Mouse (Mus musculus) liver, adult 2 months (tissue): ENCODE measurements around the gene Cd52. TPM values are rescaled to one million over a fixed set of nuclear protein-coding genes. Genes with fewer than 3 reads are reported as not detected.
A peak's percentile ranks its signal among the peaks of the same experiment; 100 is the strongest.

Experiments used
- DNase-seq: peaks from one replicate; pipeline ENCODE4 v3.0.0-alpha.2; 2011; ENCODE audit warnings: low read depth, low spot score; ENCODE audit errors: extremely low read depth
- H3K27ac ChIP-seq: fragments of 200-500 bp; replicated peaks from 2 replicates; pipeline ENCODE4 v1.5.1; 2012; ENCODE audit warnings: low read depth, mild to moderate bottlenecking, control low read depth, inconsistent platforms, low read length; ENCODE audit not compliant: insufficient read depth
- H3K27me3 ChIP-seq: fragments of 200-500 bp; 2 replicates; pipeline ENCODE4 v1.6.1; 2012; ENCODE audit warnings: mild to moderate bottlenecking, moderate library complexity, low read length, inconsistent platforms; ENCODE audit not compliant: control insufficient read depth, insufficient read depth
- H3K36me3 ChIP-seq: fragments of 200-500 bp; 2 replicates; pipeline ENCODE4 v1.6.1; 2012; ENCODE audit warnings: low read length, inconsistent platforms; ENCODE audit not compliant: control insufficient read depth, insufficient read depth
- H3K4me1 ChIP-seq: fragments of 200-500 bp; 2 replicates; pipeline ENCODE4 v1.6.1; 2011; ENCODE audit warnings: low read length; ENCODE audit not compliant: control insufficient read depth, insufficient read depth
- H3K4me3 ChIP-seq: fragments of 200-500 bp; 2 replicates; pipeline ENCODE4 v1.5.1; 2011; ENCODE audit warnings: low read depth, mild to moderate bottlenecking, control low read depth, low read length, moderate library complexity; ENCODE audit not compliant: insufficient read depth
- H3K79me2 ChIP-seq: fragments of 200-500 bp; 2 replicates; pipeline ENCODE4 v1.6.1; 2012; ENCODE audit warnings: inconsistent platforms, mild to moderate bottlenecking, low read length, moderate library complexity; ENCODE audit not compliant: control insufficient read depth, insufficient read depth
- H3K9ac ChIP-seq: fragments of 200-500 bp; 2 replicates; pipeline ENCODE4 v1.6.1; 2012; ENCODE audit warnings: low read depth, mild to moderate bottlenecking, control low read depth, inconsistent platforms, low read length
- CTCF ChIP-seq: fragments of 200-500 bp; IDR thresholded peaks from 2 replicates; pipeline ENCODE4 v1.5.1; 2011; ENCODE audit warnings: low read depth, low read length, control low read depth
- POLR2A ChIP-seq: fragments of 200-500 bp; IDR thresholded peaks from 2 replicates; pipeline ENCODE4 v1.6.1; 2011; ENCODE audit warnings: low read length, control low read depth; ENCODE audit not compliant: insufficient read depth; ENCODE audit errors: extremely low read depth
- WGBS: fragments of 180-500 bp; shearing (Covaris S2); methylation state at CpG from one replicate; pipeline ENCODE4 v1.1.7; 2018; 5-methylcytosine and 5-hydroxymethylcytosine counted together
- polyA plus RNA-seq: library from polyadenylated mRNA; depleted of rRNA; stranded (reverse); fragments of >200 nt; gene quantifications from 2 replicates; pipeline ENCODE4 v1.2.3, GENCODE M21; 2012
- total RNA-seq: library from RNA; depleted of rRNA; stranded (reverse); fragments of >200 nt; gene quantifications from 2 replicates; pipeline ENCODE4 v1.2.3, GENCODE M21; 2014

Cd52 gene
- total and polyA plus RNA-seq, 2 experiments, result 10.4 to 20.0 TPM

DNA sequence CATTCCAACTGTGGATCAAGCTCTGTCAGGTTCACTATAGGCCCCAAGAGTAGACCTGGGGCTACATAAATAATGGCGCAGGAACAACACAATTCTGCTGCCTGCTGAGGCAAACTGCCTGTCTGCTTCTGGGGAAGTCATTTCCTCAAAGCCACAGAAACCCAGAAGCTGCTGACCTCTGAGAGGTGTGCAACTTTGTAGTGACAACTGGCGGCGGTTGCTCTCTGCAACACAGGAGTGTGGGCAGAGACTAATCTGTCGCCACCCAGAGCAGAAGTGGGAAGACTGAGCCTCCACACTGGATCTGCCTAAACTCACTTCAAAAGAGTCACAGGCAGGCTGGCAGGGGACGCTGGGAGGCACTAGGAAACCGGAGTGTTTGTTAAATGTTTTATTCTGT, 34.6 kb upstream of the Cd52 start:
- no peak for DNase-seq
- H3K9ac ChIP-seq, result no peak overlapping the region
- WGBS, result 69% methylated on average over 6 of the region's 6 CpGs
- H3K4me3 ChIP-seq, result no peak overlapping the region
- H3K36me3 ChIP-seq, result peaks cover 24% of the 10 kb centered on the region
- no peaks in the 10 kb centered on the region for H3K27me3 ChIP-seq
- TF ChIP-seq POLR2A, result no peak
- no peak for TF ChIP-seq CTCF
- H3K79me2 ChIP-seq, result no peaks in the 10 kb centered on the region
- H3K4me1 ChIP-seq, result peaks cover 3% of the 10 kb centered on the region; the same call in 1 of the 2 replicates
- 0 out of 2 replicates have a peak overlapping the region, but pooled peaks have one; percentile 5 for H3K27ac ChIP-seq

DNA sequence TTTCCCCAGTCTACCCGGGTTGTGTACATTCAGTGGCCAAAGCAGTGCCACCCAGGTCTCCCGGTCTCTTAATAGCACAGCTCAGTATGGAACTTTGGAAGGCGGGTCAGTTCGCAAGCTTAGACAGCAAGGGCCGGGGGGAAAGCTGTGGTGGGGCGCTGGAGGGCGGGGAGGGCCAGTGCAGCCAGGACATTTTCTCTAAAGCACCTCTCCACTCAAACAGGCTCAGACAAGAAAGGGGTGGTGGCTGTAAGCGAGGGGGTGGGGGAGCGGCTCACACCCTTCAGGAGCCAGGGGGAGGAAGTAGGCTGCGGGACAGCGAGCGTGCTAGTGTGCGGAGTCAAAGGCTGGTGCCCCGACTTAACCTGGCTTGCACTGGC, 34.1 kb upstream of the Cd52 start:
- Histone ChIP-seq H3K79me2 (no peaks in the 10 kb centered on the region), H3K27ac (peak overlapping the region; percentile 19; the same call in 1 of the 2 replicates), H3K36me3 (peaks cover 19% of the 10 kb centered on the region), H3K27me3 (no peaks in the 10 kb centered on the region), H3K4me3 (peak overlapping the region; percentile 79), H3K4me1 (peaks cover 3% of the 10 kb centered on the region; the same call in 1 of the 2 replicates), H3K9ac (peak overlapping the region; percentile 52)
- no peak for DNase-seq
- WGBS, result 19% methylated on average over 14 of the region's 14 CpGs
- no peak for TF ChIP-seq CTCF
- no peak for TF ChIP-seq POLR2A

DNA sequence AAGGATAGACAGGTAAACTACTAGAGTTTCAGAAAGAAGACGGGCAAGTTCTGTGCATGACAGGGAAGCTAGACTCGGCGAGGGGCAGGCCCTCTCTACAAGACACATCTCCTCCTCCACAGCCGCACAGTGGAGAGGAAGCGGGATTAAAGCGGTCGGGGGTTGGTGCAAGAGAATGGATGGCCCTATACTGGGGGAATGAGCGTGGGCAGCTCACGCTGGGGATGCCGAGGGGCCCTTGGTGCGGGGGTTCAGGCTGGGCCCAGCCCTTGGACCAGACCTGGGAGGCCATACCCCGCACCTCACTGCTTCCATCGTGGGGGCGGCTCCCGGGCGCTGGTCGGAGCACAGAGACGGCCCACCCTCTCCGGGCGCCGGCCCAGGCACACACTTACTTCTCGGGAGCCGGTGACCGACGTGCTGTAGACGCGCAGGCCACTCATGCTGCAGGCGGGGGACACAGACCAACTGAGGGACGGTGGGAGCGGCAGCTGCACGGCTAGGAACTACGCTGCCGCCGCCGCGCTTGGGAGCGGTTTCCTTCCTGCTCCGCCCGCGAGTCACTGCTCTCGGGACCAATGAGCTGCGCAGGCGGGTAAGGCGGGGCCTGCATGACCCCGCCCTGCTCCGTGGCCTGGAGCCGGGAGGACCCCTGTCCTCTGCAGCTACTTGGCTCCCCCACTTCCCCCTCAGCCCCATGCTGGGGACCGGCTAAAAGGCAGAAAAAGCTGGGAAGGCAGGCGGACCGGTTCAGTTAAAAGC, 33.5 kb upstream of the Cd52 start, which contains the start of gene Sh3bgrl3:
TSS of gene Sh3bgrl3 (minus strand) at position 569 of the 762 bp plus-strand sequence.
- TF ChIP-seq CTCF (no peak), POLR2A (0 out of 2 replicates have a peak, but pooled peaks have one; percentile 22)
- no peaks in the 10 kb centered on the region for H3K27me3 ChIP-seq
- H3K79me2 ChIP-seq, result no peaks in the 10 kb centered on the region
- DNase-seq, result peak; percentile 40
- peaks cover 16% of the 10 kb centered on the region for H3K36me3 ChIP-seq
- H3K4me3 ChIP-seq, result peak within 1 kb of the TSS; percentile 79
- H3K9ac ChIP-seq, result peak within 1 kb of the TSS; percentile 81
- WGBS, result 8% methylated on average over 50 of the region's 50 CpGs
- peaks cover 3% of the 10 kb centered on the region; the same call in 1 of the 2 replicates for H3K4me1 ChIP-seq
- H3K27ac ChIP-seq, result peak within 1 kb of the TSS; percentile 19; the same call in 1 of the 2 replicates

DNA sequence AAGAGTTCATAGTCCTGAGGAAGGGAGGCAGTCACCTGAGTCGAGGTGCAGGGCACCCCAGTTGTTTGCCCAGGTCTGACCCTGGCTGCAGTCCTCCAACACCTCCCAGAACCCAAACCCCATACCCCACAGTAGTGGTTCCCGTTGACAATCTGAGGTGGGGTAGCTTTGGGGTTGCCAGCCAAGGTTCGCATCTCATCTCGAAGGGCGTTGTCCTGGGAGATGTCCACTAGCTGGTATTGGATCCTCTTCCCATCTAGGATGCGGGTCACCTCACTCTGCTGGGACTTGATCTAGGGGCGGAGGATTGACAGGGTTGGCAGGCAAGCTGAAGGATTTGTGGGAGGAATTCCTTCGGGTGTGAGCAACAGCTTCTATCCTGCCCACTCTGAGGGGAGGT, 32.9 kb upstream of the Cd52 start:
- Histone ChIP-seq H3K27ac (no peak overlapping the region), H3K4me1 (peaks cover 3% of the 10 kb centered on the region; the same call in 1 of the 2 replicates), H3K79me2 (no peaks in the 10 kb centered on the region), H3K27me3 (no peaks in the 10 kb centered on the region), H3K9ac (peak overlapping the region; percentile 81), H3K36me3 (peaks cover 14% of the 10 kb centered on the region), H3K4me3 (peak overlapping the region; percentile 79; the same call in 1 of the 2 replicates)
- DNase-seq, result no peak
- 68% methylated on average over 8 of the region's 8 CpGs for WGBS
- TF ChIP-seq POLR2A (no peak), CTCF (no peak)

DNA sequence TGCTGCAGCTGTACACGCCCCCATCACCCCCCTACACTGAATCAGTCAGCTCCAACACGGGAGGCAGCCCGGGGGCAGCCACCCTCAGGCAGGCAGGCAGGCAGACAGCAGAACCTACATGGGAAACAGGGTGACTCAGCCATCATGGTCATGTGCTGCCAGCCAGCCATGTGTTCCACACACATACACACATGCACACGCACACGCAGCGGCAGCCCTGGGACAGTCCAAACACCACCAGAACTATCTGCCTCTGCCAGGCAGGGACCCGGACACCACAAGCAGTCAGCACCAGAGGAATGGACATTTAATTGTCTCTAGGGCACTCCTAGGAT, 32.2 kb upstream of the Cd52 start:
- Histone ChIP-seq H3K4me3 (no peak overlapping the region), H3K4me1 (peaks cover 3% of the 10 kb centered on the region; the same call in 1 of the 2 replicates), H3K9ac (no peak overlapping the region), H3K79me2 (no peaks in the 10 kb centered on the region), H3K36me3 (peaks cover 12% of the 10 kb centered on the region), H3K27me3 (no peaks in the 10 kb centered on the region), H3K27ac (no peak overlapping the region)
- 94% methylated on average over 7 of the region's 7 CpGs for WGBS
- DNase-seq, result no peak
- TF ChIP-seq CTCF (no peak), POLR2A (no peak)
